Mouse (Mus musculus): ENCODE measurements around the gene Cd3eap.

DNA sequence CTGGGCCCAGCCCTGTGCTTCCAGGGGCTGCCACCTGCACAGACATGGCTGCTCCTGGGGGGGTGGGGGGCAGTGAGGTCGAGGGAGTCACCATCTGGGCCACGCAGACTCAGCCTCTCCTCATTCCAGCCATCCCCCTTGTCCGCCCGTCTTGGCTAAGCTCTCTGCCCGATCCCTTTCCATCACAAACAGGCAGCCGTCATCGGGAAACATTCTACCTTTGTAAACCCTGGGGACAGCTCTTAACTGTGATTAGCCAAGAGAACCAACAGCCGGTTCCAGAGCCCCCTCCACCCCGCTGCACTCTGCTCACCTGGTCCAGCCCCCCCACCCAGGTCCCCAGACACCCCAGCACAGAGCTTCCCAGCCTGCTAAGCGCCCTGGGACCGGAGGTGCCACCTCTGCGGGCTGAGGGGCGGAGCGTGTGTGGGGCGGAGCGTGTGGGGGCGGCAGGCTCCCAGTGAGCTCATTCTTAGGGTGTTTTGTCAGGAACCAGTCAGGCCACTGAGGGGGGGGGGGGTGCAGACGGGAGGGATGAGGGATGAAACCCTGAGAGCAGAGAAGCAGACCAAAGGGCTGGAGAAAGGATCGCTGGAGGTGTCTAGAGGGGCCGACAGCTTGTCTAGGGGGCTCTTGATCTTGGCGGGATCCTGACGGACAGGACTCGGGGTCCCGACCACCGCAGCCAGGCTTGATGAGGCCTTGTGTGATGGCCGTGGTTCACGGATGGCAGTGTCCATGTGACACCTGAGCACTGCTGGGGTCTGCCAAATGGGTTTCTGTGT lies 40.4 kb upstream of the Cd3eap start:
- TF ChIP-seq EP300 (IDR thresholded peaks at IDR 0.05; ENCODE audit: low read depth) = no peak
- no peak for TF ChIP-seq CTCF (IDR thresholded peaks at IDR 0.05; ENCODE audit: low read depth)
